8 mouse cellular contexts compared by ENCODE assay signal in genomic region chr6:71439506-71440216, GRCm38 (mm10). TPM values are rescaled to one million over a fixed set of nuclear protein-coding genes. Genes with fewer than 3 reads are reported as not detected.
DNase-seq lines count a peak whose midpoint lies in the region; ATAC-seq and TF ChIP-seq lines count a peak whose summit lies in the region.

No protein-coding gene starts in this region.

- H3K9me3 ChIP-seq in kidney, postnatal 0 days (replicated peaks; ENCODE audit: low read length), result no peaks in the 10 kb centered on the region
- no peaks in the 10 kb centered on the region for H3K9me3 ChIP-seq in liver, embryonic 14.5 days (ENCODE audit: control insufficient read depth, low read length)
- H3K9me3 ChIP-seq in neural tube, embryonic 14.5 days (ENCODE audit: control insufficient read depth, low read length), result no peaks in the 10 kb centered on the region

- peak overlapping the region; percentile 95 for H3K9ac ChIP-seq in kidney, postnatal 0 days (ENCODE audit: low read depth, low read length)
- H3K9ac ChIP-seq in liver, embryonic 14.5 days (replicated peaks), result peak overlapping the region; percentile 94
- peak overlapping the region; percentile 88 for H3K9ac ChIP-seq in neural tube, embryonic 14.5 days (replicated peaks; ENCODE audit: low read depth, low read length)

- no peak; the same call in 1 of the 2 replicates for ATAC-seq in kidney, postnatal 0 days (replicated peaks; ENCODE audit: low FRiP score, low read depth)
- no peak for ATAC-seq in liver, embryonic 14.5 days (ENCODE audit: insufficient read depth)
- ATAC-seq in neural tube, embryonic 14.5 days (ENCODE audit: low read depth), result no peak; the same call in 1 of the 2 replicates

- H3K27me3 ChIP-seq in kidney, postnatal 0 days (ENCODE audit: insufficient read depth, low read length), result no peaks in the 10 kb centered on the region
- no peaks in the 10 kb centered on the region for H3K27me3 ChIP-seq in liver, embryonic 14.5 days (ENCODE audit: control insufficient read depth, insufficient read depth, low read length)
- no peaks in the 10 kb centered on the region for H3K27me3 ChIP-seq in neural tube, embryonic 14.5 days (ENCODE audit: control insufficient read depth, insufficient read depth, low read length)

- no peak for TF ChIP-seq EP300 in liver, embryonic 14.5 days (IDR thresholded peaks at IDR 0.05; ENCODE audit: low read depth)

- H3K4me1 ChIP-seq in kidney, postnatal 0 days (replicated peaks; ENCODE audit: insufficient read depth, low read length), result peaks cover 20% of the 10 kb centered on the region
- peaks cover 19% of the 10 kb centered on the region in 2 experiments for H3K4me1 ChIP-seq in liver, embryonic 14.5 days (replicated peaks; ENCODE audit: control insufficient read depth in 2 of 2, insufficient read depth in 2 of 2, low read length in 1 of 2)
- peaks cover 23% of the 10 kb centered on the region for H3K4me1 ChIP-seq in neural tube, embryonic 14.5 days (ENCODE audit: control insufficient read depth, insufficient read depth, low read length)

- TF ChIP-seq CTCF in kidney, postnatal 0 days (IDR thresholded peaks at IDR 0.05; ENCODE audit: low read depth), result no peak
- TF ChIP-seq CTCF in liver, embryonic 14.5 days (IDR thresholded peaks at IDR 0.05; ENCODE audit: low read depth), result no peak

- peak overlapping the region; percentile 74 for H3K4me3 ChIP-seq in kidney, postnatal 0 days (replicated peaks; ENCODE audit: low read depth, low read length)
- peak overlapping the region; percentile 86 to 88 for H3K4me3 ChIP-seq in liver, embryonic 14.5 days (ENCODE audit: insufficient read depth in 1 of 2, low read depth in 2 of 2, low read length in 2 of 2)
- peak overlapping the region; percentile 88 for H3K4me3 ChIP-seq in neural tube, embryonic 14.5 days (ENCODE audit: low read depth, low read length)

- H3K4me2 ChIP-seq in kidney, postnatal 0 days (ENCODE audit: low read length), result peak overlapping the region; percentile 67
- H3K4me2 ChIP-seq in liver, embryonic 14.5 days (ENCODE audit: low read depth), result peak overlapping the region; percentile 62
- peak overlapping the region; percentile 63 for H3K4me2 ChIP-seq in neural tube, embryonic 14.5 days (ENCODE audit: low read depth, low read length)

- DNase-seq in spleen, adult 18-20 months, result peak; percentile 56 to 64
- no peak for DNase-seq in spleen, adult 12 weeks (ENCODE audit: low spot score)
- peak; percentile 42 for DNase-seq in embryo, embryonic 11.5 days (ENCODE audit: low read depth, low spot score)
- DNase-seq in heart, adult 9 months (ENCODE audit: low spot score in 2 of 2), result peak; percentile 16 to 46
- DNase-seq in kidney, postnatal 0 days (ENCODE audit: low spot score), result peak; percentile 65
- no peak for DNase-seq in liver, embryonic 14.5 days (ENCODE audit: low read depth in 3 of 3, low spot score in 3 of 3)
- DNase-seq in thymus, postnatal 25 days, result peak; percentile 74

- WGBS in kidney, postnatal 0 days, result under 1% methylated on average over 52 of the region's 62 CpGs
- WGBS in liver, embryonic 14.5 days (ENCODE audit: insufficient replicate concordance), result under 1% methylated on average over 62 of the region's 62 CpGs
- WGBS in neural tube, embryonic 14.5 days, result under 1% methylated on average over 49 of the region's 62 CpGs

- H3K27ac ChIP-seq in kidney, postnatal 0 days, result peak overlapping the region; percentile 97
- H3K27ac ChIP-seq in liver, embryonic 14.5 days, result peak overlapping the region; percentile 73
- H3K27ac ChIP-seq in neural tube, embryonic 14.5 days (ENCODE audit: low read depth, low read length), result peak overlapping the region; percentile 96

- H3K36me3 ChIP-seq in kidney, postnatal 0 days (ENCODE audit: insufficient read depth, low read length), result no peaks in the 10 kb centered on the region
- no peaks in the 10 kb centered on the region for H3K36me3 ChIP-seq in liver, embryonic 14.5 days (replicated peaks; ENCODE audit: control insufficient read depth, insufficient read depth, low read depth)
- H3K36me3 ChIP-seq in neural tube, embryonic 14.5 days (ENCODE audit: control insufficient read depth, insufficient read depth, low read length), result no peaks in the 10 kb centered on the region

RNA-seq across cellular contexts. Expression of gene Rmnd5a, which starts 0.8 kb away (rescaled TPM):
- polyA plus RNA-seq in kidney, postnatal 0 days (2015; fragmentation: Nextera tagmentation; extraction: Ambion mirVana), result 14.7 and 15.4 TPM in 2 replicates
- polyA plus RNA-seq in liver, embryonic 14.5 days (2012; rRNA removed), result 10.3 and 14.8 TPM in 2 replicates
- 4.5 and 4.7 TPM in 2 replicates for polyA plus RNA-seq in liver, embryonic 14.5 days (2014; fragmentation: Nextera tagmentation; extraction: Ambion mirVana)
- polyA plus RNA-seq in neural tube, embryonic 14.5 days (2014; fragmentation: Nextera tagmentation; extraction: Ambion mirVana), result 6.7 and 8.4 TPM in 2 replicates

RNA-seq across cellular contexts. Expression of gene Rnf103, which starts 54.0 kb away (rescaled TPM):
- polyA plus RNA-seq in kidney, postnatal 0 days (2015; fragmentation: Nextera tagmentation; extraction: Ambion mirVana), result 19.9 and 22.2 TPM in 2 replicates
- 3.8 and 5.0 TPM in 2 replicates for polyA plus RNA-seq in liver, embryonic 14.5 days (2012; rRNA removed)
- polyA plus RNA-seq in liver, embryonic 14.5 days (2014; fragmentation: Nextera tagmentation; extraction: Ambion mirVana), result 7.2 and 7.8 TPM in 2 replicates
- 30.7 and 32.1 TPM in 2 replicates for polyA plus RNA-seq in neural tube, embryonic 14.5 days (2014; fragmentation: Nextera tagmentation; extraction: Ambion mirVana)

Comparison
In these comparisons a context has a peak if more than half of its experiments do, and no peak if none do; other contexts are left out.
1. DNase-seq: peak in spleen, adult 18-20 months (2 of 2), embryo, embryonic 11.5 days (single experiment), heart, adult 9 months (2 of 2), kidney, postnatal 0 days (single experiment) and thymus, postnatal 25 days (single experiment); none in spleen, adult 12 weeks (single experiment) and liver, embryonic 14.5 days (0 of 3).
2. Peak in every context shown above with its lines, with median percentiles within 50 percentile points of each other: H3K27ac ChIP-seq, H3K4me2 ChIP-seq, H3K4me3 ChIP-seq and H3K9ac ChIP-seq.